Mouse (Mus musculus) spleen, adult 2 months (tissue): Measurements from ENCODE around the gene Hbs1l.

Experiments
- CTCF ChIP-seq: fragments of 200-500 bp; IDR thresholded peaks from 2 replicates; pipeline ENCODE4 v1.5.1; 2011; ENCODE audit warnings: mild to moderate bottlenecking, inconsistent platforms; ENCODE audit not compliant: insufficient read depth, insufficient read length, insufficient replicate concordance; ENCODE audit errors: extremely low read depth
- POLR2A ChIP-seq: fragments of 200-500 bp; IDR thresholded peaks from 2 replicates; pipeline ENCODE4 v1.6.1; 2011; ENCODE audit warnings: low read depth, low read length, inconsistent platforms

GRCm38 (mm10) chr10:21295397-21295758, 401 bp upstream of the Hbs1l start:
- TF ChIP-seq CTCF: no peak
- no peak for TF ChIP-seq POLR2A
